Mouse (Mus musculus) large intestine, adult 2 months (tissue): ENCODE results near the gene Sf3b5. TPM values are rescaled to one million over a fixed set of nuclear protein-coding genes. Genes with fewer than 3 reads are reported as not detected.

ENCODE experiments used
- polyA plus RNA-seq: library from polyadenylated mRNA; depleted of rRNA; stranded (reverse); fragments of >200 nt; gene quantifications from 2 replicates; pipeline ENCODE4 v1.2.3, GENCODE M21; 2012; rRNA removed

Sf3b5 gene
- polyA plus RNA-seq, 1 experiment, result 28.5 TPM

Other genes with a start within 250 kb of the Sf3b5 start
- 10.5 and 21.2 TPM in 2 replicates for gene Utrn, start 136.0 kb upstream of the Sf3b5 start, polyA plus RNA-seq
- gene Stx11, start 41.0 kb upstream of the Sf3b5 start, polyA plus RNA-seq, result 1.6 and 2.3 TPM in 2 replicates
- gene Plagl1, start 55.2 kb downstream of the Sf3b5 start, polyA plus RNA-seq, result 4.2 and 6.1 TPM in 2 replicates
- not detected in 2 replicates for gene Zc2hc1b, start 172.7 kb downstream of the Sf3b5 start, polyA plus RNA-seq
- 19.3 and 19.5 TPM in 2 replicates for gene Ltv1, start 187.8 kb downstream of the Sf3b5 start, polyA plus RNA-seq